Mouse (Mus musculus): Measurements from ENCODE around the gene Ssh1. TPM values are rescaled to one million over a fixed set of nuclear protein-coding genes. Genes with fewer than 3 reads are reported as not detected.

Ssh1 gene
- polyA plus RNA-seq, 1 experiment from 2014 or later = 4.3 TPM

- TF ChIP-seq CTCF (IDR thresholded peaks at IDR 0.05; ENCODE audit: low read depth) = no peak
- no peak for TF ChIP-seq EP300 (IDR thresholded peaks at IDR 0.05; ENCODE audit: low read depth)
- H3K9ac ChIP-seq (replicated peaks) = peak overlapping the region; percentile 26; the same call in 1 of the 2 replicates
- DNase-seq = peak; percentile 31
- H3K27ac ChIP-seq (ENCODE audit: low read depth) = peak overlapping the region; percentile 60
- H3K4me1 ChIP-seq (ENCODE audit: insufficient read depth) = peaks cover 43% of the 10 kb centered on the region
- no peaks in the 10 kb centered on the region for H3K9me3 ChIP-seq (ENCODE audit: low read length)
- WGBS (ENCODE audit: insufficient replicate concordance) = 14% methylated on average over 10 of the region's 10 CpGs
- peak overlapping the region; percentile 47 for H3K4me2 ChIP-seq (ENCODE audit: low read depth, low read length)
- H3K36me3 ChIP-seq (replicated peaks; ENCODE audit: insufficient read depth, low read length) = no peaks in the 10 kb centered on the region
- no peak for ATAC-seq
- H3K4me3 ChIP-seq (ENCODE audit: low read depth, low read length) = no peak overlapping the region
- no peaks in the 10 kb centered on the region for H3K27me3 ChIP-seq (ENCODE audit: insufficient read depth, low read length)
These were observed 83.5 kb downstream of the Ssh1 start for GRCm38 (mm10) chr5:113910065-113910701.

GRCm38 (mm10) chr5:113908592-113909441 is 84.9 kb downstream of the Ssh1 start, which contains the start of gene Coro1c:
Gene Coro1c (minus strand): TSS chr5:113908758.
- DNase-seq = peak; percentile 100
- Histone ChIP-seq H3K36me3 (replicated peaks; ENCODE audit: insufficient read depth, low read length) (no peaks in the 10 kb centered on the region), H3K27ac (ENCODE audit: low read depth) (peak within 1 kb of the TSS; percentile 96), H3K4me1 (ENCODE audit: insufficient read depth) (peaks cover 48% of the 10 kb centered on the region), H3K9ac (replicated peaks) (peak within 1 kb of the TSS; percentile 91), H3K27me3 (ENCODE audit: insufficient read depth, low read length) (no peaks in the 10 kb centered on the region), H3K9me3 (ENCODE audit: low read length) (no peaks in the 10 kb centered on the region), H3K4me3 (ENCODE audit: low read depth, low read length) (peak within 1 kb of the TSS; percentile 82), H3K4me2 (ENCODE audit: low read depth, low read length) (peak within 1 kb of the TSS; percentile 93)
- peak; percentile 91 for ATAC-seq
- WGBS (ENCODE audit: insufficient replicate concordance) = under 1% methylated on average over 51 of the region's 68 CpGs
- TF ChIP-seq CTCF (IDR thresholded peaks at IDR 0.05; ENCODE audit: low read depth) (peak; percentile 94), EP300 (IDR thresholded peaks at IDR 0.05; ENCODE audit: low read depth) (no peak; the same call in 1 of the 2 replicates)

- ATAC-seq = peak; percentile 69
These were observed 85.7 kb downstream of the Ssh1 start for GRCm38 (mm10) chr5:113907786-113908567.

GRCm38 (mm10) chr5:113906958-113907735 is 86.5 kb downstream of the Ssh1 start:
- peak overlapping the region; percentile 82 for H3K4me3 ChIP-seq (ENCODE audit: low read depth, low read length)
- no peak for ATAC-seq
- peak overlapping the region; percentile 96 for H3K27ac ChIP-seq (ENCODE audit: low read depth)
- peaks cover 56% of the 10 kb centered on the region for H3K4me1 ChIP-seq (ENCODE audit: insufficient read depth)
- 10% methylated on average over 17 of the region's 17 CpGs for WGBS (ENCODE audit: insufficient replicate concordance)
- DNase-seq = peak; percentile 72
- TF ChIP-seq CTCF (IDR thresholded peaks at IDR 0.05; ENCODE audit: low read depth) (no peak), EP300 (IDR thresholded peaks at IDR 0.05; ENCODE audit: low read depth) (no peak)
- H3K27me3 ChIP-seq (ENCODE audit: insufficient read depth, low read length) = no peaks in the 10 kb centered on the region
- H3K9ac ChIP-seq (replicated peaks) = peak overlapping the region; percentile 91
- no peaks in the 10 kb centered on the region for H3K9me3 ChIP-seq (ENCODE audit: low read length)
- no peaks in the 10 kb centered on the region for H3K36me3 ChIP-seq (replicated peaks; ENCODE audit: insufficient read depth, low read length)
- H3K4me2 ChIP-seq (ENCODE audit: low read depth, low read length) = peak overlapping the region; percentile 93

More at GRCm38 (mm10) chr5:113907786-113908567, 85.7 kb downstream of the Ssh1 start:
- peak; percentile 83 for DNase-seq
- H3K4me1 ChIP-seq (ENCODE audit: insufficient read depth) = peaks cover 52% of the 10 kb centered on the region
- H3K9me3 ChIP-seq (ENCODE audit: low read length) = no peaks in the 10 kb centered on the region
- no peaks in the 10 kb centered on the region for H3K27me3 ChIP-seq (ENCODE audit: insufficient read depth, low read length)
- H3K36me3 ChIP-seq (replicated peaks; ENCODE audit: insufficient read depth, low read length) = no peaks in the 10 kb centered on the region
- peak overlapping the region; percentile 91 for H3K9ac ChIP-seq (replicated peaks)
- peak overlapping the region; percentile 82 for H3K4me3 ChIP-seq (ENCODE audit: low read depth, low read length)
- H3K27ac ChIP-seq (ENCODE audit: low read depth) = peak overlapping the region; percentile 96
- H3K4me2 ChIP-seq (ENCODE audit: low read depth, low read length) = peak overlapping the region; percentile 93
- TF ChIP-seq EP300 (IDR thresholded peaks at IDR 0.05; ENCODE audit: low read depth) = no peak
- no peak for TF ChIP-seq CTCF (IDR thresholded peaks at IDR 0.05; ENCODE audit: low read depth)
- under 1% methylated on average over 52 of the region's 69 CpGs for WGBS (ENCODE audit: insufficient replicate concordance)

- H3K9me3 ChIP-seq (ENCODE audit: low read length) = no peaks in the 10 kb centered on the region
- no peak overlapping the region for H3K4me3 ChIP-seq (ENCODE audit: low read depth, low read length)
- H3K4me1 ChIP-seq (ENCODE audit: insufficient read depth) = peaks cover 51% of the 10 kb centered on the region
- no peak overlapping the region for H3K27ac ChIP-seq (ENCODE audit: low read depth)
- TF ChIP-seq CTCF (IDR thresholded peaks at IDR 0.05; ENCODE audit: low read depth) (no peak), EP300 (IDR thresholded peaks at IDR 0.05; ENCODE audit: low read depth) (no peak)
- DNase-seq (no peak), ATAC-seq (no peak)
- H3K4me2 ChIP-seq (ENCODE audit: low read depth, low read length) = no peak overlapping the region
- no peaks in the 10 kb centered on the region for H3K27me3 ChIP-seq (ENCODE audit: insufficient read depth, low read length)
- H3K9ac ChIP-seq (replicated peaks) = no peak overlapping the region
- no peaks in the 10 kb centered on the region for H3K36me3 ChIP-seq (replicated peaks; ENCODE audit: insufficient read depth, low read length)
- 44% methylated on average over 4 of the region's 4 CpGs for WGBS (ENCODE audit: insufficient replicate concordance)
These were observed 88.7 kb downstream of the Ssh1 start for GRCm38 (mm10) chr5:113904987-113905386.

Measured in liver, postnatal 0 days (tissue).